Mouse (Mus musculus) spleen, adult 10 weeks (tissue): ENCODE results near the gene Gm21964. TPM values are rescaled to one million over a fixed set of nuclear protein-coding genes. Genes with fewer than 3 reads are reported as not detected.

Experiments used
- polyA plus RNA-seq: library from polyadenylated mRNA; stranded (reverse); fragments of 350-450 nt; fragmentation: Illumina TruSeq; extraction: RNeasy Lipid Tissue Mini Kit (QIAGEN cat#74804); gene quantifications from one replicate; pipeline ENCODE4 v1.2.3, GENCODE M21; 2015; ENCODE audit warnings: low replicate concordance; ENCODE audit not compliant: insufficient read depth

The Gm21964 gene
- polyA plus RNA-seq: not detected

DNA sequence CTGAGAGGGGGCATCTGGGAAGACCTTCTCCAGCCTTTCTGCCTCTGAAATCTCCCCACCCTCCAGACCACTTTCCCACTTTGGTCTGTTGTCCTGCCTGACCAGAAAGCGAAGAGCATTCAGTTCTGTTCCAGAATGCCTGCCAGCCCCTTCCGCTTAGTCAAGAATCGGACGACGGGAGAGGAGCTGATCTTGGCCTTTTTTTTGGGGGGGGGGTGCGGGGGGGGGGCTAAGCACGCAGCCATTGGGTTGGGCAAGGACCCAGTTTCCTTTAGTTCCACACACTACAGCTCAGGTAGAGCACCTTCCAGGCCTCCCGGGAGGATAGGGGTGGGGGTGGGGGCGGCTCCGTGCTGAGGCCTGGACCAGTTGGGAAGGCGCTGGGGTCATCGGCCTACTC, at the start of gene Gm21964:
TSS of gene Gm21964 (plus strand) at position 301 of the 400 bp plus-strand sequence.

DNA sequence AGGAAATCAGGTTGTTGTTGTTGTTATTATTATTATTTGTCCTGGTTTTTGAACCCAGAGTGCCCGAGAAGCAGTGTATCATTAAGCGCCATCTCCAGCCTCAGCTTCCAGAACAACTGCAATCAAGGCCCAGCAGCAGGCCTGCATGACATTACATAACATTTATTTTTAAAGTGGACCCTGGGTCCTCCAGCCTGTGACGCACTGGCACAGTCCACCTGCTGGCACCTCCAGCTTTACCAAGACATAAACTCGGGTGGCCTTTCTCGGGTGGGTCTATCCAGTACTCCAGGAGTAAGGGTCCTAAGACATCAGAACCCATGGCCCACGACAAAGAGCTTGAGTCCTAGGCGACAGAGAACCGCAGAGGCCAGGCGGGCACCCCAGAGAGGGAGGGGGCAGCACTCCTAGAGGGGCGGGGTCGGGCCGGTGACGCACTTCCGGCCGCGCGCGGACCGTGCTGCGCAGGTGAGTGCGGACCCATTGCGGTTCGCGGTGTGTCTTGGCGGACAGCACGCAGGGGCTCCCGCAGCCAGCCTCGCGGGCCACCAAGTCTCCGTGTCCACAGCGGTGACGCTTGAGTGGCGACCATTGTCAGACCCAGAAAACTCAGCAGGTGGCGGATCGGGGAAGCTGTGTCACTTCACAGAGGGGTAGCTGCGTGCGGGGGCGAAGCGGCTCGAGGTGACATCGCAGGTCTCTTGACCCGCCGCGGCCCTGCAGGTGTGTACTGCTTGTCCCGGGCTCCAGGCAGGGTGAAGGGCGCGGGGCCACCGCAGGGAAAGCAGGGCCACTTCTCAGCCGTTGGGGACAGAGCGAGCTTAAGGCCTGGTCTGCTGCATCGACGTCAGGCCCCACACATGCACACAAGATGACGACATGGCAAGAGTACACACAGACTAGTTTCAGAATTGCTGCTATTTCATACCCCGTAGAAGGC, 21.5 kb upstream of the Gm21964 start, which contains the start of gene Zfp612:
TSS of gene Zfp612 (plus strand) at position 465 of the 940 bp plus-strand sequence.

DNA sequence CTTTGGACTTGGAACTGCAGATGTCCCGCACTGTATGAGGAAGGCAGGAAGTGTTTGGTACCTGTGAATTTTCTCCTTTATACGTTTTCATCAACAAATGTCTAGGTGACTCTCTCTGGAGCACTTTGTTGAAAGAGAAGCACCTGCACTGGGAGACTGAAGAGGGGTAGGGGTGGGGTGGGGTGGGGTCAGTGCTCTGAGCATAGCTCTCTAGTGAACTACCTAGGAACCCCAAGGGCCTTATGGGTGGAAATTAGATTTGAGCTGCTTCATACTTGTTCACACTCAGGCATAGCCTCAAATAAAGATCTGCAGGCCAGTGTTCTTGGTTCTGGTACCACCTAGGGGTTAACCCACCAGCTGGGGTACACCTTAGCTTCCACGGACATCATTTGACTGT, 1.6 kb downstream of the Gm21964 start, which contains the start of gene Gm17720:
TSS of gene Gm17720 (minus strand) at position 101 of the 400 bp plus-strand sequence.

Other genes starting within 250 kb of the Gm21964 start
- gene Phlpp2, start 232.7 kb upstream of the Gm21964 start, polyA plus RNA-seq: 11.9 TPM
- gene Marveld3, start 139.0 kb upstream of the Gm21964 start, polyA plus RNA-seq: not detected
- not detected for gene Tat, start 110.8 kb upstream of the Gm21964 start, polyA plus RNA-seq
- gene Chst4, start 61.5 kb upstream of the Gm21964 start, polyA plus RNA-seq: 0.30 TPM
- 0.61 TPM for gene Zfp612, start 21.5 kb upstream of the Gm21964 start, polyA plus RNA-seq
- gene Gm17720, start 1.5 kb downstream of the Gm21964 start, polyA plus RNA-seq: not detected
- gene Calb2, start 67.0 kb downstream of the Gm21964 start, polyA plus RNA-seq: not detected
- gene Cmtr2, start 114.5 kb downstream of the Gm21964 start, polyA plus RNA-seq: 7.0 TPM
- gene Hydin, start 165.8 kb downstream of the Gm21964 start, polyA plus RNA-seq: 0.04 TPM